Mouse (Mus musculus) hindbrain, embryonic 11.5 days (tissue): Measurements from ENCODE around the gene Prune2. TPM values are rescaled to one million over a fixed set of nuclear protein-coding genes. Genes with fewer than 3 reads are reported as not detected.

Experiments used
- ATAC-seq: fragments of 200-750 bp; cut with Nextera tagmentation; 2 replicates; pipeline ENCODE4 v1.8.0; 2017; ENCODE audit warnings: mild to moderate bottlenecking, moderate TSS enrichment, moderate library complexity; ENCODE audit not compliant: low FRiP score
- DNase-seq: peaks from one replicate; pipeline ENCODE4 v3.0.0-alpha.2; 2015; ENCODE audit warnings: low spot score
- H3K27ac ChIP-seq: fragments of 300-500 bp; sonication (generic); 2 replicates; pipeline ENCODE4 v1.5.1; 2014; ENCODE audit warnings: mild to moderate bottlenecking, low read depth, low read length
- H3K27me3 ChIP-seq: fragments of 300-500 bp; sonication (generic); 2 replicates; pipeline ENCODE4 v1.6.1; 2014; ENCODE audit warnings: mild to moderate bottlenecking, low read length, moderate library complexity, mixed read lengths; ENCODE audit not compliant: control insufficient read depth, insufficient read depth
- H3K36me3 ChIP-seq: fragments of 300-500 bp; sonication (generic); 2 replicates; pipeline ENCODE4 v1.6.1; 2014; ENCODE audit warnings: mild to moderate bottlenecking, low read length, moderate library complexity, mixed read lengths; ENCODE audit not compliant: control insufficient read depth, insufficient read depth
- H3K4me1 ChIP-seq: fragments of 300-500 bp; sonication (generic); replicated peaks from 2 replicates; pipeline ENCODE4 v1.6.1; 2014; ENCODE audit warnings: low read length, mixed read lengths; ENCODE audit not compliant: control insufficient read depth, insufficient read depth
- H3K4me2 ChIP-seq: fragments of 300-500 bp; sonication (generic); replicated peaks from 2 replicates; pipeline ENCODE4 v1.6.1; 2014; ENCODE audit warnings: mild to moderate bottlenecking, low read depth, low read length
- H3K4me3 ChIP-seq: fragments of 300-500 bp; sonication (generic); 2 replicates; pipeline ENCODE4 v1.5.1; 2014; ENCODE audit warnings: low read depth, low read length
- H3K9ac ChIP-seq: fragments of 300-500 bp; sonication (generic); 2 replicates; pipeline ENCODE4 v1.6.1; 2014; ENCODE audit warnings: low read depth, low read length
- H3K9me3 ChIP-seq: fragments of 300-500 bp; sonication (generic); 2 replicates; pipeline ENCODE4 v1.6.1; 2016; ENCODE audit warnings: low read length; ENCODE audit not compliant: control insufficient read depth
- WGBS: fragments of 180-500 bp; shearing (Covaris S2); extraction: QIAGEN DNeasy Blood & Tissue Kit; methylation state at CpG from one replicate; pipeline ENCODE4 v1.1.7; 2014; 5-methylcytosine and 5-hydroxymethylcytosine counted together
- polyA plus RNA-seq: library from polyadenylated mRNA; unstranded; fragments of >200 nt; fragmentation: Nextera tagmentation; extraction: Ambion mirVana; gene quantifications from 2 replicates; pipeline ENCODE4 v1.2.1, GENCODE M21; 2014

Gene Prune2
- polyA plus RNA-seq, 1 experiment from 2014 or later: 2.9 TPM

GRCm38 (mm10) chr19:16978910-16979309, 23.0 kb downstream of the Prune2 start:
- no peak for ATAC-seq
- no peaks in the 10 kb centered on the region for H3K36me3 ChIP-seq
- WGBS: 94% methylated on average over 3 of the region's 3 CpGs
- no peaks in the 10 kb centered on the region for H3K9me3 ChIP-seq
- H3K4me3 ChIP-seq: no peak overlapping the region
- no peak overlapping the region for H3K4me2 ChIP-seq
- no peak for DNase-seq
- H3K9ac ChIP-seq: no peak overlapping the region
- no peaks in the 10 kb centered on the region for H3K4me1 ChIP-seq
- no peaks in the 10 kb centered on the region for H3K27me3 ChIP-seq
- H3K27ac ChIP-seq: no peak overlapping the region

DNA sequence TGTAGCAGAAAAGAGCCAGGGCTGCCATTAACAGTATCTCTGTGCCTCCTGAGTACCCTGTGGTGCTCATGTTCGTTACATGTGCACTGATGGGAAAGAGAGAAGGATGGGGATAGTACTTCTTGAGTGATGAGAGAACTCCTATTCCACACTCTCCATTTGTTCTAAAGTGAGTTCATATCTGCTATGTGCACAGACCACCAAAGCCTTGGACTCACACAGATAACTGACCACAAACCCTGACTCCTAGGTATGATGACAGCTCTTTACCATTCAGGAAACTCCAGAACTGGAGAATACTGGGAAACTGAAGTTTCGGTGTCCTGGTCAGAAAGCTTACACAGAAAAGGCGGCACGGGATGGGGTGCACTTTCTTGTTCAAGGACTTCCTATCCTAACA, 25.8 kb downstream of the Prune2 start:
- H3K9ac ChIP-seq: no peak overlapping the region
- no peaks in the 10 kb centered on the region for H3K27me3 ChIP-seq
- WGBS: 92% methylated on average over 4 of the region's 4 CpGs
- ATAC-seq (no peak), DNase-seq (no peak)
- H3K4me1 ChIP-seq: no peaks in the 10 kb centered on the region
- no peaks in the 10 kb centered on the region for H3K36me3 ChIP-seq
- H3K9me3 ChIP-seq: no peaks in the 10 kb centered on the region
- H3K4me2 ChIP-seq: no peak overlapping the region
- no peak overlapping the region for H3K27ac ChIP-seq
- no peak overlapping the region for H3K4me3 ChIP-seq

DNA sequence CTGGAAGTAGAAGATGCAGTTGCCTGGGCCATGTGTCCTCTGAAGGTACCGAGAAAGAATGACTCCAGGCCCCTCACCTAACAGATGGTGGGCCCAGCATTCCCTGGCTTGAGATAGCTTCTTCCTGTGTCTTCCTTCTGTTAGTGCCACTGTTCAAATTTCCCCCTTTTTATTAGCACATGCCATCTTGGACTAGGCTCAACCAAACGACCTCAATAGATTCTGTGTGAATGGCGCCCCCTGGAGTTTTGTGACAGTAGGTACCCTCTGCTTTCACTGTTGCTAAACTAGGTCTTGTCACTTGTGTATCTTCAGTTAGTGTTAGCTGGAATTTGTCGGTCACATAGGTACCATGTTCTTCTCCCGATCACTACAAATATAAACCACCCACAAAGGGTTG, 29.0 kb downstream of the Prune2 start:
- H3K9ac ChIP-seq: no peak overlapping the region
- H3K27me3 ChIP-seq: no peaks in the 10 kb centered on the region
- no peak overlapping the region for H3K27ac ChIP-seq
- H3K9me3 ChIP-seq: no peaks in the 10 kb centered on the region
- 55% methylated on average over 5 of the region's 5 CpGs for WGBS
- no peaks in the 10 kb centered on the region for H3K4me1 ChIP-seq
- no peak overlapping the region for H3K4me3 ChIP-seq
- ATAC-seq (no peak), DNase-seq (peak; percentile 50)
- no peak overlapping the region for H3K4me2 ChIP-seq
- no peaks in the 10 kb centered on the region for H3K36me3 ChIP-seq

DNA sequence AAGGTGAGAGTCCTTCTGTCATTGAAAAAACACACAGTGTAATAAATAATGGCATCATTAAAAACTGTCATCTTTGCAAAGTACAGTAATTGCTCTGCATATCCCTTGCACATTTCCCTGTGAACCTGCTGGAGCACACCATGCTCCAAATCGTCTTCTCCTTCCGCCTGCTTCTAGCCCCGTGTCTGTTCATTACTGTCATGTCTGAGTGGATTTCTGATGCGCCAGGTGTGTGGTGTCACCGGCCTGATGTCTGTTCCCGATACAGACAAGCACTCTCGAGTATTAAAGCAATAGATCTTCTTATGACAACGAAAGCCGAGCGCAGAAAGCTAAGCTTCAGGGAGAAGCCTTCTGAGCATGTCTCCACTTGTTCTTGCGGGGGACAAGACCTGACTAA, 32.1 kb downstream of the Prune2 start:
- Histone ChIP-seq H3K9ac (no peak overlapping the region), H3K27me3 (no peaks in the 10 kb centered on the region), H3K4me1 (no peaks in the 10 kb centered on the region), H3K36me3 (no peaks in the 10 kb centered on the region), H3K27ac (no peak overlapping the region), H3K9me3 (no peaks in the 10 kb centered on the region), H3K4me3 (no peak overlapping the region), H3K4me2 (no peak overlapping the region)
- ATAC-seq (no peak), DNase-seq (no peak)
- WGBS: 87% methylated on average over 11 of the region's 11 CpGs

GRCm38 (mm10) chr19:16992151-16992550, 36.2 kb downstream of the Prune2 start:
- H3K9ac ChIP-seq: no peak overlapping the region
- H3K27me3 ChIP-seq: no peaks in the 10 kb centered on the region
- no peak overlapping the region for H3K4me2 ChIP-seq
- H3K4me3 ChIP-seq: no peak overlapping the region
- H3K27ac ChIP-seq: no peak overlapping the region
- 85% methylated on average over 4 of the region's 4 CpGs for WGBS
- DNase-seq (no peak), ATAC-seq (no peak)
- no peaks in the 10 kb centered on the region for H3K9me3 ChIP-seq
- H3K4me1 ChIP-seq: no peaks in the 10 kb centered on the region
- H3K36me3 ChIP-seq: no peaks in the 10 kb centered on the region

GRCm38 (mm10) chr19:16994260-16994659, 38.3 kb downstream of the Prune2 start:
- DNase-seq (no peak), ATAC-seq (no peak)
- no peaks in the 10 kb centered on the region for H3K36me3 ChIP-seq
- no peaks in the 10 kb centered on the region for H3K4me1 ChIP-seq
- no peak overlapping the region for H3K27ac ChIP-seq
- no peak overlapping the region for H3K4me2 ChIP-seq
- 74% methylated on average over 8 of the region's 8 CpGs for WGBS
- H3K9me3 ChIP-seq: no peaks in the 10 kb centered on the region
- H3K4me3 ChIP-seq: no peak overlapping the region
- no peaks in the 10 kb centered on the region for H3K27me3 ChIP-seq
- no peak overlapping the region for H3K9ac ChIP-seq

DNA sequence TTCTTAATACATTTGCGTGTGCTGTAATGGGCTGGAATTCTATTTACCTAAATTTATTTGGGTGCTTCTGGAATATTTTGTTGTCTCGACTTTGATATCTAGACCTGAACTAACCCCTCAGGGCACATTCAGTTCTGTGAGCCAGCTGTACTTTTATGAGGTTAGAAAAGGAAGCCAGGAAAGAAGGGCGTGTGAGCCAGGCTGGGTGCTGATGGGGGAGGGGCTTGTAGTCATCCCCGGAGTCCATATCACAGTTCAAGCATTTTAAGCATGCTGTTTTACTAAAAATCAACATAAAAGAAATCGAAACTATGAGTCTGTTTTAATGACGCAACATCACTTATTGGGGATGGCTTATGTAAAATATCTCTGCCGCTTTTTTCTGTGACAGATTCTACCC, 42.0 kb downstream of the Prune2 start:
- Histone ChIP-seq H3K27me3 (no peaks in the 10 kb centered on the region), H3K4me3 (no peak overlapping the region), H3K4me1 (no peaks in the 10 kb centered on the region), H3K4me2 (no peak overlapping the region), H3K9me3 (no peaks in the 10 kb centered on the region), H3K36me3 (no peaks in the 10 kb centered on the region), H3K27ac (no peak overlapping the region), H3K9ac (no peak overlapping the region)
- WGBS: 88% methylated on average over 7 of the region's 7 CpGs
- no peak for DNase-seq
- ATAC-seq: no peak

GRCm38 (mm10) chr19:17006220-17006907, 50.4 kb downstream of the Prune2 start:
- no peak overlapping the region for H3K9ac ChIP-seq
- H3K9me3 ChIP-seq: no peaks in the 10 kb centered on the region
- DNase-seq (no peak), ATAC-seq (no peak)
- H3K4me3 ChIP-seq: no peak overlapping the region
- H3K4me1 ChIP-seq: no peaks in the 10 kb centered on the region
- 79% methylated on average over 17 of the region's 17 CpGs for WGBS
- H3K27ac ChIP-seq: no peak overlapping the region
- H3K4me2 ChIP-seq: no peak overlapping the region
- no peaks in the 10 kb centered on the region for H3K27me3 ChIP-seq
- no peaks in the 10 kb centered on the region for H3K36me3 ChIP-seq

GRCm38 (mm10) chr19:17011261-17011995, 55.5 kb downstream of the Prune2 start:
- Histone ChIP-seq H3K4me3 (no peak overlapping the region), H3K4me2 (no peak overlapping the region), H3K9me3 (no peaks in the 10 kb centered on the region), H3K36me3 (no peaks in the 10 kb centered on the region), H3K27me3 (no peaks in the 10 kb centered on the region), H3K4me1 (no peaks in the 10 kb centered on the region), H3K27ac (no peak overlapping the region), H3K9ac (no peak overlapping the region)
- no peak for ATAC-seq
- WGBS: 56% methylated on average over 6 of the region's 6 CpGs
- peak; percentile 12 for DNase-seq
